Mouse (Mus musculus): ENCODE results near the gene Rab8b.
"Not testable (repeated sequence)": the region's sequence is repeated elsewhere in the genome, so short reads cannot be mapped to it uniquely, and the experiment has no call there.

Rab8b gene

DNA sequence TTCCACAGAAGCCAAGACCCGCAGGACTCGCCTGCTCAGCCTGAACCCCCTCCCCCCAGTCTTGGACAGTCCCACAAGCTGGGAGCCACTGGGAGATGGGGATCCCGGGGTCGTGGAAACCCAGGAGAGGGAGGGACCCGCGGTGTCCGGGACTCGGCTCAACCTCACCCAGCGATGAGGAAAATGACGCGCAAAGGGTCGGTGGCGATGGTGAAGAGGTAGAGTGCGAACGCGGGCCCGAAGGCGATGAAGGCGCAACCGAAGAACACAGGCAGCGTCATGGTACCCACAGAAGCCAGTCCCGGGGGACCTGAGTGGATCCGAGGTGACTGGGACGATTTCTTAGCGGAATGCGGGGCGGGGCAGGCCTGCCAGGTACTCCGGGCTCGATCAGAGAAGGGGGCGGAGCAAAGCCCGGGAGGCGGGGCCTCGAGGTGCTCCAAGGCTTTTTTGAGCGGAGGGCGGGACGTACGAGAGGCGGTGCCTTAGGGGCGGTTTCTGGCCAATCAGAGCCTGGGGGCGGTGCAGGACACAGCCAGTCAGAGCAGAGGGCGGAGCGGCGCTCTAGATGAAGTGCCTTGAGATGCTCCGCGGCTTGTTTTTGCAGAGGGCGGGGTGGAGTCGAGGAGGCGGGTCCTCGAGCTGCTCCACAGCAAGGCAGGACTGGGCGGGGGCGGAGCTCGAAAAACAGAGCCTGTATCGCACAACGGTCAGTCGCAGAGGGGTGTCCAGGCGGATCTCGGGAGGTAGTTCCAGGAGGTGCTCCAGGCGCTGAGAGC, 85.0 kb downstream of the Rab8b start, which contains the start of gene Aph1c:
Gene Aph1c (minus strand): TSS at position 409 of the 779 bp plus-strand sequence.
- peak; percentile 99 for DNase-seq

GRCm38 (mm10) chr9:66833851-66834250, 85.6 kb downstream of the Rab8b start:
- DNase-seq, result peak; percentile 7

DNA sequence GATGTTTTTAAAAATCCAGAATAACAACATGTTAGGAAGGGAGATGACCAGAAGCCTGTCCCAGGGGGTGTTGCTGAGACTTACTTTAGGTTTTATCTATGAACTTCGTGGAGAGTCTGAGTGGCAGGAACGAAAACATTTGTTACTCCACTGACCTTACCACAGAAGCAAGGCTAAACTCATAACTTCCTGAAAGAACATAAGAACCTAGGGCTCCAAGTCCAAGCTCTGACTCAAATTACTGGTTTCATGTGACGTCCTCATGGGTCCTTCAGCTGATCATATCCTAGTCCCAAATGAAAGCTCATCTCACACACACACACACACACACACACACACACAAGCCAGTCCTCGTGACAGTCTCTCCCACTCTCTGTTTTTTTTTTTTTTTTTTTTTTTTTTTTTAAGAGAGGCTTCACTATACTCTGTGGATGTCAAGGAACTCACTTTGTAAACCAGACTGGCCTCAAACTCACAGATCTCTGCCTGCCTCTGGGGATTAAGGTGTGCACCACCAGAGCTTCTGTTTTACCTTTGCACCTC, 87.0 kb downstream of the Rab8b start:
- DNase-seq, result no peak

DNA sequence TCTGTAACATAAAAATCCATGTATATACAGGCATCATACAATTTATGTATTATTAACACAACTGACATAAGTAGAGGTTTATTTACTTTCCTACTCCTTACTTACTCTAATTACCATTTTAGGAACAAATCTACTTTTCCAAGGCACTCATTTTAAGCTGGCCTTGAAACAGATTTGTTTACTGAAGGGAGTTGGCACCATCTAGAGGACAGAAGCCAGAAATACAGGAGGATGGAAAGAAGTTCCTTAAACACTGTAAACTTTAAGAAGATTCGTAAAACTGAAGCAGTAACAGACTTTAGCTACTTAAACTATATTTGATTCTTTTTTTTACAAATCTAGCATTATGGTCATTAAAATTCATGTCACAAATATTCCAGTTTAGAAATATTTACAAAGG, 93.5 kb downstream of the Rab8b start:
- peak; percentile 74 for DNase-seq

DNA sequence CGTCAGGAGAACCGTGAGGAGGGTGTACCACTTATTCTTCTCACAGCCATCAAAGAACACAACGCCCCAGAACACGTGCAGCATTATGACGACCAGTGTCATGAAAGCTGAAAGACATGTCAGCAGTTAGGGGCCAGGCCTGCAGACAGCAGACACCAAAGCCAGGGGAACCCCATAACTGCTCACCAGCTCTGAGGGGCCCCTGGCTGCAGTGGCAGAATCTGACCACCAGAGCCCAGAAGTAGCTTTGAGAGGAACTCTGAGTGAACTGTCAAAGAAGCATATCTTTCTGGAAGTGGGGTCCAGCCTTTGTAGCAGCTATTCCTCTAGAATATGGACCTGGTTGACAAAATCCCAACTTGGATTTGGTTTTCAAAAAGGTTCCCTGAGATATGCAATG, 97.2 kb downstream of the Rab8b start:
- DNase-seq, result not testable (repeated sequence)

DNA sequence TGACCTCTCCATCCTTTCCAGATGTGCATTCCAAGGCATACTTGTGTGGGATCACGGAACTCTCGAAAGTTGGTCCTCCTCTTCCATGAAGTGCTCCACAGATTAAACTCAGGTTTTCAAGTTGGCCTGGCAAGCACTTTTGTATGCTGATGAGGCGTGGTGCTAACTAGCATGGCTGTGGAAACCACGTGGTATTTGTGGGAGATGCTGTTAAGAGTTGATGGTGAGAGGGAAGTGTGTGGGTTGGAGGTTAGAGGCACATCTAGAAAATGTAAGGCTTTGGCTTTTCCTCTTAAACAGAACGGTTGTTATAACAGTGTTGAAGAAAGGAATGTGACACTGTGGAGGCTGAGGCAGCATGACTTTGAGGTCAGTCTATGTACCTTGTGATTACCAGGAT, 98.5 kb downstream of the Rab8b start:
- DNase-seq, result no peak

DNA sequence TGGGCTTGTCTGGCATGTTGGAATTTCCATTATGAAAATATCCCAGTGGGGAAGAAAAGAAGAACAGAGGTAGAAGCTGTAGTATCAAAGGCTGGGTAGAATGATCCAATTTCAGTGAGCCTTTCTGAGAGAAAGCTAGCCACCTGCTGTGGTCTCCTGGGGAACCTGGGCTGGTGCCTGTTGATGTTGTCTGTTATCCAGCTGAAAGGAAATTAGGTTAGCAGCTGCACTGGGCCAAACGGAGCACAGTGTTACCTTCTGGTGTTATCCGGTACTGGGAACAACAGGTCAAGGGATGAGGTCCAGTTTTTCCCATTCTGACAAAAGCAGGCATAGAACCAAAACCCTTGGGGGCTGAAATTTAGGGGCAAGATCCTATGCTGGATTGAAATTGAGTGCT, 106.1 kb downstream of the Rab8b start:
- peak; percentile 42 for DNase-seq

DNA sequence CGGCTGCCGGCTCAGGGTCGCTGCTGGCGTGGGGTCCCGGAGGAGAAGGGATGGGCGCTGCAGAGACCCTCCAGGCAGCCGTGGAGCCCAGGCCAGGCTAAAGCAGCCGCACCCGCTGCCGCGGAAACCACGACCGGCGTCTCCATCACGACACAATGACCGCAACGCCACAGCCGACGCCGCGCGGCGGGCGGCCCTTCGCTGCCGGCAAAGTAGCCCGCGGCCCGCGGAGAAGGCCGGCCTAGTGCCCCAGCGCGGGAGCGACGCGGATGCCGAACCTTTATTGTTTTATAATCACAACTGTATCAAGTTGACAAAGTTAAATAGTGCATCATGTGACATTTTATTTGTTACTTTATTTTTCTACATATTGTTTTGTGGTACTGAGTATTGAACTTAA, 113.5 kb downstream of the Rab8b start:
- DNase-seq, result peak; percentile 47

- no peak for DNase-seq
Observed at GRCm38 (mm10) chr9:66801947-66802346, 117.5 kb downstream of the Rab8b start.

DNA sequence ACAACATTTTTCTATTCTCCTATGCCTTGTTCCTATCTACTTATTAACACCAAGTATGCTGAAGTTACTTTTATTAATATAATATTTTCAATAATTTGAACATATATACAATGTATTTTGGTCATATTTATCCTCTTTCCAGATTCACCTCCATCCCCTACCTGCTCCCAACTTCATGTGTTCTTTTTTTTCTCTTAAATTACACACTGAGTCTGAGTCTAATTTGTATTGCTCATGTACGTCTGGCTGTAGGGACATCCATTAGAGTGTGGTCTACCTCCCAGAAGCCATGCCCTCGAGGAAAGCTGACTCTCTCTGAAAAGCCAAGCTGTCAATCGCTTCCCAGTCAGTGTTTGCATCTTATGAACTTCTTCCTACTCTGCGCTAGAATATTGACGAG, 122.7 kb downstream of the Rab8b start, which contains the start of gene Gm10647:
Gene Gm10647 (plus strand): TSS at position 301 of the 400 bp plus-strand sequence.
- DNase-seq, result no peak

DNA sequence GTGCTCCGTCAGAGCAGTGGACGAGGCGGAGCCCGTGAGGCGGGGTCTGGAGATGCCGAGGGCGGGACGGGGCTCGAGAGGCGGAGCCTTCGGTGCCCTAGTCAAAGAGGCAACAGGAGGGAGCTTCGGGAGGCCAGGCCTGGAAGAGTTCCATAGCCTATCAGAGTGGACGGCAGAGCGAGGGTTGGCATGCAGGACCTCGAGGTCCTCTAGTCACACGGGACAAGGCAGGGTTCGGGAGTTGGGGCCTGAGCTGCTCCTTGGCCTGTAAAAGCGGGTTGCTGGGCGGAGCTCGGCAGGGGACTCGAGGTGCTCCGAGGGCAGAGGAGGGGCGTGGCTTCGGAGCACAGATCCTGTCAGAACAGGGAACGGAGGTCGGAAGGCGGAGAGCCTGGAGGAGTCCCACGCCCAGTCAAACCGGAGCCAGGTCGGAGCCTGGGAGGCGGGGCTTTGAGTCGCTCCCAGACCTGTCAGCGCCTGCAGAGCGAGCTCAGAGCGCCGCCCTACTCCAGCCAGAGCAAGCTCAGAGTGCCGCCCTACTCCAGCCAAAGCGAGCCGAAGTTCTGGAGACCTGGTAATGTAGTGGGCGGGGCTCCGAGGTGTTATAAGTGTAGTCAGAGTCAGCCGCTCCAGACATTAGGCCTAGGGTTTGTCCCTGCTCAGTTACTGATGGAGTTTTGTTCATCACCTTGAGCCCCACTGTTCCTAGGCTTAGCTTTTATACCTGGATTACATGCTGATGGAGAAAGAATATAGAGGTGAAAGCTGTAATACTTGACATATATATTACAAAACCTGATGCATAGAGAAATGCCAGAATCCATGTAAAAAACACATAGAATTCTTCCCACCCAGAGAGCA, 123.8 kb downstream of the Rab8b start, which contains the start of gene Aph1b:
Gene Aph1b (minus strand): TSS at position 27 of the 861 bp plus-strand sequence.
- peak; percentile 98 for DNase-seq

DNA sequence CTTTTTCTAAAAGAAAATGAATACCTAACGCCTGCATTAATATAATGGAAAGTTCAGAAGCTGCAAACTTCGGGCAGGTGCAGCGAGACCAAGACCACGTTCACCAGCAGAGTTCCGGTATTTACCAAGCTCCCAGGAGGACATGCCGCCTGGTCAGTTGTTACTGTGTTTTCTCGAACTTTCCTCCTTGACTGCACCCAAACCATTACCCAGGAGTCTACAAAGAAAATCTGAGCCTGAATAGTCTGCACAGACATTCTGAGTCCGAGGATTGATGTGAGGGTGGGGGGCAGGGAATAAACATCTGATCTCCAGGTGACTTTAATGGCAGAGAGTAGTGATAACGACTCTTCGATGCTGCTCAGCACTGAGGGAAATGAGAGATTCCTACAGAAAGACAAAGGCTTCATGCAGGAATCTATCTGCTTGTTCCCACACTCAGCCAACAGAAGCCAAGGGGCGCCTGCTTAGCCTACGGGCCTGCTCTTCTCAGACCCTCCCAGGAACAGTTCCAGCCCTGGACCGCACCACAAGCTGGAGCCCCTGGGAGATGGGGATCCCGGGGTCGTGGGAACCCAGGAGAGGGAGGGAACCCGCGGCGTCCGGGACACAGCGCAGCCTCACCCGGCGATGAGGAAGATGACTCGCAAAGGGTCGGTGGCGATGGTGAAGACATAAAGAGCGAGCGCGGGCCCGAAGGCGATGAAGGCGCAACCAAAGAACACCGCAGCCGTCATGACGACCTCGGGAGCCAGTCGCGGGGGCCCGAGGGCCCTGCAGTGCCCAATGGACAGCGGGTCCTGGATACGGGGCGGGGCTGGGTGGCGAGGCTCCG, 124.6 kb downstream of the Rab8b start:
- DNase-seq, result no peak
